Mouse (Mus musculus) embryonic fibroblast, embryonic 13.5 days (primary cell): ENCODE measurements around the gene Ogfrl1.

Experiments used
- CTCF ChIP-seq: IDR thresholded peaks from 2 replicates; pipeline ENCODE4 v1.5.1; 2011; ENCODE audit warnings: mild to moderate bottlenecking, control low read depth, low read length, moderate library complexity, borderline replicate concordance; ENCODE audit not compliant: insufficient read depth
- POLR2A ChIP-seq: IDR thresholded peaks from 2 replicates; pipeline ENCODE4 v1.6.1; 2011; ENCODE audit warnings: low read depth, mild to moderate bottlenecking, control low read depth, low read length, moderate library complexity

DNA sequence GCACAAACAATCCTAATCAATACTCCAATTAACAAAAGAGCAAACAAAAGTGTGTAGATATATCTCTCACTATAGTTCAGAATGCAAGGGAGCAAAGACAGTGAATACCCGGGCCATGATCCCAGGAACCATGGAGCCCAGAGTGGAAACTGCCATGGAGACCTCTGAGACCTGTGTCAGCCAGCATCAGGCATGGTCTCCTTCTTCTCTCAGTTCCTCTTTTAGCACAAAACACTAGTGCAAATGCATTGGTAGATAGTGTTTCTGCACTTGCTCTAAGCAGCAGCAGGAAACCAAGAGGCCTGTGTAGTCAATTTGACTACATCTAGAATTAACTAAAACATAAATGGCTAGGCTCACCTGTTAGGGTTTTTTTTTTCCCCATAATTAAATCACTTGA, 21.4 kb upstream of the Ogfrl1 start:
- no peak for TF ChIP-seq POLR2A
- no peak for TF ChIP-seq CTCF
